Mouse (Mus musculus): ENCODE data around the gene Pon1.

GRCm38 (mm10) chr6:5159385-5159791 lies 34.4 kb downstream of the Pon1 start:
- TF ChIP-seq CTCF (IDR thresholded peaks at IDR 0.05; ENCODE audit: borderline replicate concordance, extremely low read depth, insufficient read depth, insufficient read length) (no peak), POLR2A (IDR thresholded peaks at IDR 0.05; ENCODE audit: borderline replicate concordance, extremely low read depth, insufficient read depth, insufficient read length, poor library complexity, severe bottlenecking) (no peak)
